Mouse (Mus musculus) T-cell, adult 66 days (primary cell): ENCODE measurements around the gene Zfp869. TPM values are rescaled to one million over a fixed set of nuclear protein-coding genes. Genes with fewer than 3 reads are reported as not detected.

ENCODE experiments used
- total RNA-seq, 2 experiments: library from RNA; stranded (reverse); gene quantifications; 3 replicates in 1 of 2; 4 replicates in 1 of 2; pipeline ENCODE4 v1.2.4; 2023

The Zfp869 gene
- 10 to 100 TPM; 47.6 to 51.0 TPM for total RNA-seq

DNA sequence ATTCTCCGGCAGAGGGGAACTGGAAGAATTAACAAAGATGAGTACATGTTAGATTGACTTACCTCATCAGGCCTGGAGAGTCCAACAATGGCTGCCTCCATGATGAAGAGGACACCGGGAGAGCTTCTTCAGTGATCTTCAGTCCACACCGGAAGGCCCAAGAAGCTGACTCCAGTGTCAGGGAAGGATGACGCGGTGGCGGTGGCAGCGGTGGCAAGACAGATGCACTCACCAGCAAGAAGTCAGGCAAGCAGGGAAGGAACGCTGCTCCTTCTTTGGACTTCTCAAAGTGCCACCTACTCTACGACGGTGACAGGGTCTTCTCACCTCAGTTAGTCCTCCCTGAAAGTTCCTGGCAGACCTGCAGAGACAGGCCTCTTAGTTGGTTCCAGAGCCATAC, at the start of gene Zfp869:
Gene Zfp869 (minus strand): TSS at position 101 of the 400 bp plus-strand sequence.

DNA sequence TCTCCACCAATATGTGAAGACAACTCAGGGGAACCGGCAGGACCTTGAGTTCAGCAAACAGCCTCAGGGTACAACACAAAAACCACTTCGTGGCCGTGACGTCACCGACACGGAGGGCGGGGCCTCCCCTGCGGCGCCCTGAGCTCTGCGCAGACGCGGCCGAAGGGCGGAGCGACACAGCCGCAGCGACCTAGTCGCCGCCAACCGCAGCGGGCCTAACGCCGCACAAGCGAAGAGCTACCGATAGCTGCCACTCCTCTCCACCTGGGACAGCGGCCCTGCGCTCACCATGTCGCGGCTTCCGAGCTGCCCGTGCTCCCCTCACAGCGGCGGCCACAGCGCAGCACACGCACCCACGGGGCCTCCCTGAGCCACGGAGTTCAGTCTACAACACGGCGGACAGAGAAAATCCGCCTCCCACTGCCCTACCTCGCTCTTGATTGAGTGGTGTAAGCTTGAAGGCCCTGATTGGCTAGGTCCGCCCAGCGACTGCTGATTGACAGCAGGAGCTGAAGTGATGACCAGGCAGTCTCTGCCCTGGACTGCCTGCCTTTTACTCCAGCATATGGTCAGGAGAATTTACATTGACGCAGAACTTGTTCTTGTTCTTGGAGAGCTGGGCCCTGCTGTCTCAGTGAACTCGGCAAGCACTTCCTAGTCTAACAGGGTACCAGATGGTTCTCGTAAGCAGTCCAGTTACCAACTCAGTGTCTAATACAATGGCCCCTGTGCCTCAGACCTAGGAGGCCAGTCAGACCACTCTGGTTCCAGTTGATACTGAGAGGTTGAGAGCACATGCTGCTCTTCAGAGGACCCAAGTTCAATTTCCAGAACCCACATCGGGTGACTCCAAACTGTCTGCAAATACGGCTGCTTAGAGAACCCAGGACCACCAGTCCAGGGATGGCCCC, 39.3 kb upstream of the Zfp869 start, which contains the start of gene Zfp963:
Gene Zfp963 (minus strand): TSS at position 427 of the 911 bp plus-strand sequence.

Other genes with a start within 250 kb of the Zfp869 start
- not detected for gene Gm7697, start 187.7 kb downstream of the Zfp869 start, total RNA-seq
- gene Zfp868, start 85.2 kb downstream of the Zfp869 start, total RNA-seq = 10 to 100 TPM; 53.0 to 60.0 TPM
- under 1 TPM; 0.50 TPM for gene Zfp964, start 56.2 kb downstream of the Zfp869 start, total RNA-seq
- gene Zfp963, start 39.2 kb upstream of the Zfp869 start, total RNA-seq = 1 to 10 TPM; 4.3 to 4.9 TPM
- 1 to 10 TPM in 1 of 2 experiments, not detected in 1; 1.7 TPM for gene Gm20422, start 64.2 kb upstream of the Zfp869 start, total RNA-seq
- gene Atp13a1, start 80.4 kb upstream of the Zfp869 start, total RNA-seq = 10 to 100 TPM; 67.1 to 68.6 TPM
- gene Zfp866, start 80.5 kb upstream of the Zfp869 start, total RNA-seq = 10 to 100 TPM; 29.9 to 33.7 TPM
- gene Gmip, start 98.0 kb upstream of the Zfp869 start, total RNA-seq = 100 to 1,000 TPM; 262 to 263 TPM
- 1 to 10 TPM; 6.0 to 6.4 TPM for gene Lpar2, start 111.7 kb upstream of the Zfp869 start, total RNA-seq
- 1 to 10 TPM; 8.3 TPM for gene Pbx4, start 121.8 kb upstream of the Zfp869 start, total RNA-seq
- under 1 TPM in 1 of 2 experiments, not detected in 1; 0.12 TPM for gene Cilp2, start 177.0 kb upstream of the Zfp869 start, total RNA-seq
- gene Tssk6, start 191.5 kb upstream of the Zfp869 start, total RNA-seq = 1 to 10 TPM in 1 of 2 experiments, under 1 TPM in 1; 0.44 to 1.3 TPM
- 10 to 100 TPM; 53.3 to 66.9 TPM for gene Ndufa13, start 191.8 kb upstream of the Zfp869 start, total RNA-seq
- 1 to 10 TPM; 2.9 to 4.6 TPM for gene Yjefn3, start 192.0 kb upstream of the Zfp869 start, total RNA-seq